Mouse (Mus musculus): ENCODE results near the gene Gm8764. TPM values are rescaled to one million over a fixed set of nuclear protein-coding genes. Genes with fewer than 3 reads are reported as not detected.

The Gm8764 gene
- polyA plus RNA-seq, 1 experiment from 2014 or later, result not detected

Other genes with a start within 250 kb of the Gm8764 start
- not detected in 2 replicates for gene Gm21293, start 17.0 kb upstream of the Gm8764 start, polyA plus RNA-seq (2016; fragmentation: Nextera tagmentation; extraction: Ambion mirVana)
- gene Gm6763, start 8.5 kb upstream of the Gm8764 start, polyA plus RNA-seq (2016; fragmentation: Nextera tagmentation; extraction: Ambion mirVana), result not detected in 2 replicates
- gene Gm21304, start 8.5 kb downstream of the Gm8764 start, polyA plus RNA-seq (2016; fragmentation: Nextera tagmentation; extraction: Ambion mirVana), result not detected in 2 replicates
- gene Gm21312, start 17.0 kb downstream of the Gm8764 start, polyA plus RNA-seq (2016; fragmentation: Nextera tagmentation; extraction: Ambion mirVana), result not detected in 2 replicates
- not detected in 2 replicates for gene Gm20765, start 25.5 kb downstream of the Gm8764 start, polyA plus RNA-seq (2016; fragmentation: Nextera tagmentation; extraction: Ambion mirVana)
- not detected in 2 replicates for gene Gm4340, start 34.0 kb downstream of the Gm8764 start, polyA plus RNA-seq (2016; fragmentation: Nextera tagmentation; extraction: Ambion mirVana)

Measured in neural tube, embryonic 12.5 days (tissue).